12 mouse cellular contexts compared by ENCODE assay signal in genomic region chr1:39537631-39538380, GRCm38 (mm10). TPM values are rescaled to one million over a fixed set of nuclear protein-coding genes. Genes with fewer than 3 reads are reported as not detected.
A peak's percentile ranks its signal among the peaks of the same experiment; 100 is the strongest.
DNase-seq lines count a peak whose midpoint lies in the region; ATAC-seq and TF ChIP-seq lines count a peak whose summit lies in the region.
"Had no signal": no experiment of that assay in that cellular context is flagged by ENCODE, and none has a peak within 500 bp of the region (broad histone marks: within the 10 kb centered on the region; RNA-seq: fewer than 3 reads in every experiment).

No protein-coding gene starts in this region.

- no peaks in the 10 kb centered on the region for H3K9me3 ChIP-seq in stomach, embryonic 15.5 days
- H3K9me3 ChIP-seq in stomach, postnatal 0 days (ENCODE audit: control insufficient read depth, low read length): no peaks in the 10 kb centered on the region

- no peak overlapping the region for H3K9ac ChIP-seq in stomach, embryonic 15.5 days
- H3K9ac ChIP-seq in stomach, postnatal 0 days (ENCODE audit: low read length): no peak overlapping the region

- no peak for TF ChIP-seq POLR2A in kidney, adult 2 months (IDR thresholded peaks at IDR 0.05; ENCODE audit: low read depth, low read length)

- peaks cover 16% of the 10 kb centered on the region for H3K36me3 ChIP-seq in kidney, adult 2 months (ENCODE audit: control insufficient read depth, insufficient read depth, low read length)
- H3K36me3 ChIP-seq in stomach, embryonic 15.5 days: peaks cover 41% of the 10 kb centered on the region
- H3K36me3 ChIP-seq in stomach, postnatal 0 days (ENCODE audit: control insufficient read depth, insufficient read depth, low read length): peaks cover 17% of the 10 kb centered on the region

- WGBS in kidney, adult 2 months: 73% methylated on average over 10 of the region's 10 CpGs
- WGBS in stomach, embryonic 15.5 days: 79% methylated on average over 10 of the region's 10 CpGs
- 66% methylated on average over 10 of the region's 10 CpGs for WGBS in stomach, postnatal 0 days

- TF ChIP-seq EP300 in stomach, postnatal 0 days (optimal IDR thresholded peaks at IDR 0.05): no peak

- no peak overlapping the region for H3K27ac ChIP-seq in kidney, adult 2 months (ENCODE audit: insufficient read depth, low read depth, low read length)
- H3K27ac ChIP-seq in stomach, embryonic 15.5 days: no peak overlapping the region
- H3K27ac ChIP-seq in stomach, postnatal 0 days (replicated peaks): no peak overlapping the region
- H3K27ac ChIP-seq: macrophage had no signal

- no peaks in the 10 kb centered on the region for H3K27me3 ChIP-seq in kidney, adult 2 months (replicated peaks; ENCODE audit: control insufficient read depth, insufficient read depth, low read length)
- no peaks in the 10 kb centered on the region for H3K27me3 ChIP-seq in stomach, embryonic 15.5 days (replicated peaks)
- no peaks in the 10 kb centered on the region for H3K27me3 ChIP-seq in stomach, postnatal 0 days (ENCODE audit: control insufficient read depth, insufficient read depth, low read length)

- DNase-seq in adrenal gland, adult 8-10 months: peak; percentile 19
- DNase-seq in adrenal gland, postnatal 4 days (ENCODE audit: low spot score in 2 of 2): no peak
- peak; percentile 12 for DNase-seq in kidney, adult 2 months
- no peak for DNase-seq in kidney, adult 9 months
- no peak for DNase-seq in stomach, postnatal 0 days (ENCODE audit: low spot score)
- no peak for DNase-seq in frontal cortex, postnatal 36 days (ENCODE audit: low spot score in 2 of 2)
- DNase-seq in layer of hippocampus, adult 9-10 months (ENCODE audit: low spot score): no peak
- DNase-seq: cerebellum, postnatal 14 days; right cerebral cortex, postnatal 14 days had no signal

- peaks cover 3% of the 10 kb centered on the region; the same call in 1 of the 2 replicates for H3K4me1 ChIP-seq in kidney, adult 2 months (ENCODE audit: control insufficient read depth, insufficient read depth, low read length)
- H3K4me1 ChIP-seq in stomach, embryonic 15.5 days: peaks cover 10% of the 10 kb centered on the region; the same call in 1 of the 2 replicates
- no peaks in the 10 kb centered on the region; the same call in 1 of the 2 replicates for H3K4me1 ChIP-seq in stomach, postnatal 0 days (replicated peaks; ENCODE audit: control insufficient read depth, insufficient read depth)

- no peak overlapping the region for H3K4me2 ChIP-seq in stomach, embryonic 15.5 days
- no peak overlapping the region for H3K4me2 ChIP-seq in stomach, postnatal 0 days (replicated peaks; ENCODE audit: low read depth)

- no peak for TF ChIP-seq CTCF in kidney, adult 2 months (conservative IDR thresholded peaks at IDR 0.05; ENCODE audit: insufficient read depth, insufficient read length, low read depth, low read length)
- TF ChIP-seq CTCF in stomach, postnatal 0 days (IDR thresholded peaks at IDR 0.05; ENCODE audit: low read depth): no peak

- ATAC-seq in stomach, embryonic 15.5 days (ENCODE audit: insufficient read depth, low FRiP score, low read depth): no peak
- no peak for ATAC-seq in stomach, postnatal 0 days (ENCODE audit: low FRiP score, low TSS enrichment)
- ATAC-seq: intestine, postnatal 0 days had no signal

- no peak overlapping the region for H3K4me3 ChIP-seq in kidney, adult 2 months (ENCODE audit: insufficient read depth, low read depth, low read length)
- 0 out of 2 replicates have a peak overlapping the region, but pooled peaks have one; percentile 0 for H3K4me3 ChIP-seq in stomach, embryonic 15.5 days (replicated peaks)
- H3K4me3 ChIP-seq in stomach, postnatal 0 days (ENCODE audit: low read depth, low read length): no peak overlapping the region

RNA-seq across cellular contexts. Expression of gene Cnot11, which starts 3.0 kb away (rescaled TPM):
- total RNA-seq in adrenal gland, adult 8-10 months (2022): 10 to 100 TPM; 20.6 to 25.8 (median 22.9) TPM
- total RNA-seq in adrenal gland, postnatal 4 days (2021): 10 to 100 TPM; 26.3 to 28.7 TPM
- 18.2 and 20.8 TPM in 2 replicates for polyA plus RNA-seq in kidney, adult 2 months (2012; rRNA removed)
- 20.3 and 22.3 TPM in 2 replicates for polyA plus RNA-seq in stomach, embryonic 15.5 days (2015; fragmentation: Nextera tagmentation; extraction: Ambion mirVana)
- polyA plus RNA-seq in stomach, postnatal 0 days (2015; fragmentation: Nextera tagmentation; extraction: Ambion mirVana): 11.1 and 12.3 TPM in 2 replicates

RNA-seq across cellular contexts. Expression of gene Rnf149, which starts 39.4 kb away (rescaled TPM):
- total RNA-seq in adrenal gland, adult 8-10 months (2022): 10 to 100 TPM; 42.9 to 56.9 (median 49.2) TPM
- total RNA-seq in adrenal gland, postnatal 4 days (2021): 10 to 100 TPM; 49.6 to 57.4 TPM
- 30.3 and 33.7 TPM in 2 replicates for polyA plus RNA-seq in kidney, adult 2 months (2012; rRNA removed)
- polyA plus RNA-seq in stomach, embryonic 15.5 days (2015; fragmentation: Nextera tagmentation; extraction: Ambion mirVana): 35.1 and 35.4 TPM in 2 replicates
- 30.2 and 33.5 TPM in 2 replicates for polyA plus RNA-seq in stomach, postnatal 0 days (2015; fragmentation: Nextera tagmentation; extraction: Ambion mirVana)

RNA-seq across cellular contexts. Expression of gene Tbc1d8, which starts 59.3 kb away (rescaled TPM):
- 10 to 100 TPM in 2 of 4 experiments, 1 to 10 TPM in 2; 6.8 to 15.1 (median 11.5) TPM for total RNA-seq in adrenal gland, adult 8-10 months (2022)
- 10 to 100 TPM; 10.1 to 10.8 TPM for total RNA-seq in adrenal gland, postnatal 4 days (2021)
- 5.1 and 5.2 TPM in 2 replicates for polyA plus RNA-seq in kidney, adult 2 months (2012; rRNA removed)
- polyA plus RNA-seq in stomach, embryonic 15.5 days (2015; fragmentation: Nextera tagmentation; extraction: Ambion mirVana): 11.7 and 12.5 TPM in 2 replicates
- 5.3 and 7.3 TPM in 2 replicates for polyA plus RNA-seq in stomach, postnatal 0 days (2015; fragmentation: Nextera tagmentation; extraction: Ambion mirVana)

Comparison
In these comparisons a context has a peak if more than half of its experiments do, and no peak if none do; other contexts are left out.
1. DNase-seq: peak in adrenal gland, adult 8-10 months (single experiment) and kidney, adult 2 months (single experiment); none in adrenal gland, postnatal 4 days (0 of 2), kidney, adult 9 months (single experiment), stomach, postnatal 0 days (single experiment), frontal cortex, postnatal 36 days (0 of 2) and layer of hippocampus, adult 9-10 months (single experiment).